Mouse (Mus musculus): ENCODE results near the gene Pcna.
"Not testable (repeated sequence)": the region's sequence is repeated elsewhere in the genome, so short reads cannot be mapped to it uniquely, and the experiment has no call there.

Gene Pcna

DNA sequence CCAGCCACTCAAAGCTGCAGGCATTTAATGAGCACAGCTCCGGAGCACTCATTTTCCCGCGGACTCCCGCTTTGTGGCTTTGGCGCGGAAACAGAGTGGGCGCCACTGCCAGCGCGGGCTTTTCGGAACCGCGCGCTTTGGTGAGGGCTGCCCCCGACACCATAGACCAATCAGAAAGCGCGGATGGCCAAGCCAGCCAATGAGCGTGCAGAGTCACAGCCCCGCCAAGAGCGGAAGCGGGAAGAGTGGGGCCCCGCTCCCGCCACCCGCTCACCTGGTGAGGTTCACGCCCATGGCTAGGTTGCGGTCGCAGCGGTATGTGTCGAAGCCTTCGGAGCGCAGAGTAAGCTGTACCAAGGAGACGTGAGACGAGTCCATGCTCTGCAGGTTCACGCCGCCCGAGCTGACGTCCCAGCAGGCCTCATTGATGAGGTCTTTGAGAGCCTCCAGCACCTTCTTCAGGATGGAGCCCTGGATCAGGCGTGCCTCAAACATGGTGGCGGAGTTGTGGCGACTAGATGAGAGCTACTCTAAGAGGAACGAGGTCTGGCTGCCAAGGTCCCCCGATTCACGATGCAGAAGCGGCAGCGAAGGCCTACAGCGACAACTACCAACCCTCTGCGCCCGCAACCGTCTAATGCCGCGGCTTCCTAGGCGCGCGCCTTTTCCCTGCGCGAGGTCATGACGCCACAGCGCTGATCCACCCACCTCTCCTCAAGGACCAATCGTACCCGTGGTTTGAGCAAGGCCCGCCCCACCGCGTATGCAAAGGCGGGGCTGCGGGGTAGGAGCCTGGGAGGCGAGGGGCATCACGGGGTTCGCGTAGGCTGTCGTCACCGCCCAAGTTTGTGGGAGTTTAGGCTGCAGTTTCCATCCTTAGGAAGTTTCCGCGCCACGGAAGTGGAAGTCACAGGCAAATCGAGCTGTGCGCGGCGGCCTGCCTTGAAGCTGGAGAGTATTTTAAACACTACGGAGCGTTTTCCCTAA lies at the start of gene Pcna:
TSS of gene Pcna (minus strand) at position 773 of the 987 bp plus-strand sequence.
- peak; percentile 98 for DNase-seq

- no peak for DNase-seq
These were observed 48.3 kb upstream of the Pcna start for GRCm38 (mm10) chr2:132301436-132301835.

DNA sequence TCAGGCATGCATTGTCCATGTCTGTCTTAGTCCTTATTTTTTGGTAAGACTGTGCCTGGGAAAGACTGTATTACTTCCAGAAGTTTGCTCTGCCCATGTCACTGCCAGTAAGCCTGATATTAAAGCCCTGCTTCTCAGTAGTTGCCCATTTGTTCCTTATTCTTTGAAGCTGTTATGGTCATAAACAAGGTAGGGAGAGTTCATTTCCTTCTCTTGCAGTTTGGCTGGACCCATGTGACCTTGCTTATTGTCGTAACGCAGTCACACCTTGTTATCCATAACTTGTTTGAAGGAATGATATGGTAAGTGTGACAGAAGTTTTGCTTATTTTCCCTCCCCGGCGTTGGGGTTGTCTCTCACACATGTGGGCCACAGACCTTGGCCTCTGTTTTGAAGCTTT lies 45.1 kb upstream of the Pcna start:
- DNase-seq = no peak

GRCm38 (mm10) chr2:132293694-132294450 lies 40.8 kb upstream of the Pcna start:
- DNase-seq = no peak

DNA sequence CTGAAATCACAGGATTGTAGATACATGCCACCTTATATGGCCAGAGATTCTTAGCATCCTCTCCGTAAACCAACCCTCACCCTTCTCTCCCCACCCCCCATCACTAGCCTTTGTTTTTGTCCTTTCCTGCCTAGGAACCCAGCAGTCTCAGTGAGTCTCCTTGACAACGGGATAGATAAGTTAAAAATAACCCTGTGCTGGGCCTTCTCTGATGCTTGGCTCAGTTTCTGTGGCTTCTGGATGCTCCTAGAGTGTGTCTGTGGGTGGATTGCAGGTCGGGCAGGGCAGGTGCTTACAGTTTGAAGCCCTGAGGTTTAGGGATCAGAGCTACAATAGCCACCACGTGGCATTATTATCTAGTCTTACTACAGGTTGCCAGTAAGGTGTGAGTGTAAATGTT lies 39.0 kb upstream of the Pcna start:
- peak; percentile 33 for DNase-seq

GRCm38 (mm10) chr2:132291265-132291664 lies 38.2 kb upstream of the Pcna start:
- DNase-seq = no peak

DNA sequence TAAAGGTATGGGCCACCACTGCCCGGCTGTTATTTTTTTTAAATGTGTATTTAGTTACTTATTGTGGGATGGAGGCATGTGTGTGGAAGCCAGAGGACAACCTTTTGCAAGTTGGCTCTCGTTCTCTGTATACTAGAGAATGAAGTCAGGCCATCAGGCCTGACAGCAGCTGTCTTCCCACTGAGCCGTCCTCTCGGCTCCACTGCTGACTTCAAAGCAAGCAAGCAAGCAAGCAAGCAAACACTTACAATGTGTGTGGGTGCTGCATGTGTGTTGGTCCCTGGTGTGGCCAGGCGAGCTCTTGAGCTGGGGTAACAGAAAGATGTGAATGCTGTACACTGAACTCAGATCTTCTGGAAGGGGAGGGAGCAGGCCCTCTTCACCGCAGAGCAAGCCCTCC lies 37.7 kb upstream of the Pcna start:
- no peak for DNase-seq

DNA sequence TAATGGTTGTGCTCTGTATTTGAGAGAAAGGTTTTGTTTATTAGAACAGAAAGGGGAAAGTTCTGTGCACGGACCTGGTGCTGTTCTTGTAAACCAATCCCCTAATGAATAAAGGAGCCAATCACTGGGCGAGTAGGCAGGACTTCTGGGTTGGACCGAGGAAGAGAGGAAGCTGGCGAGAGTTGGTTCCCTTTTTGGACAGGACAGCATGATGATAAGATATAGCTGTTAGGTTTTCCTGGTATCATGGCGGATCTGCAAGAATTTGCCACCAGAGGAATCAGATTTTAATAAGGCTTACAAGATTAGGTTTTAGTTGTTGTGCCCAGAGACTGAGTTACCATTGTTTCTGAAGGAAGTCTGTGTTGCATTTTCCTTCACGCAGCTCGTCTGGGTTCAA lies 36.1 kb upstream of the Pcna start:
- not testable (repeated sequence) for DNase-seq

DNA sequence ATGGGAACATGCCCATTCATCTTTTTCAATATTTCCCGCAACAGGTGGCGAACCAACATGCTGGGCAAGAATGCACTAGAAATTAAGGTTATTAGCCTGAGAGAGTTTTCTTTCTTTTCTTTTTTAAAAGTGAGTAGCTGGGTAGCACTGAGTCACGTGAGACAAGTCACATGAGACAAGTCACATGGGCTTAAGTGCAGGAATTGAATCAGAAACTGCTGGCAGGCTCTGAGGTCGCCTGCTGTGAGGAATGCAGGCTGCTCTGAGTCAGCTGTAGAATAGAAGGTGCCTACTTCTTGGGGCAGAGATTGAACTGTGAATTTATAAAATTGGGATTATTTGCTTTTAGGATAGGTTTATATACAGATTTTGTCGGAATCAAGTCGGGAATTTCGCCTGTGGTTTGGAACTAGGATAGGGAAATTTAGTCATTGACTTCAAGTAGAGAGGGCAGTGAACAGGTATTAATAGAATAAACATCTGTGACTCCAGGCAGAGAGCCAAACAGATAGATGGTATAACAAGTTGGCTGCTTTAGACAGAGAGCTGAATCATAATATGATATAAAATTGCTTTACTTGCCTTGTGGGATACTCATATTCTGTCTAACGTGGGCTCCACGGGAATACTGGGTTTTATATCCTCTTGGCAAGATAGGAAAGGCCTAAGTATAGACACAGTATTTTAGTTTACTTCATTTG lies 33.4 kb upstream of the Pcna start:
- DNase-seq = no peak

- not testable (repeated sequence) for DNase-seq
These were observed 32.6 kb upstream of the Pcna start for GRCm38 (mm10) chr2:132285722-132286121.

DNA sequence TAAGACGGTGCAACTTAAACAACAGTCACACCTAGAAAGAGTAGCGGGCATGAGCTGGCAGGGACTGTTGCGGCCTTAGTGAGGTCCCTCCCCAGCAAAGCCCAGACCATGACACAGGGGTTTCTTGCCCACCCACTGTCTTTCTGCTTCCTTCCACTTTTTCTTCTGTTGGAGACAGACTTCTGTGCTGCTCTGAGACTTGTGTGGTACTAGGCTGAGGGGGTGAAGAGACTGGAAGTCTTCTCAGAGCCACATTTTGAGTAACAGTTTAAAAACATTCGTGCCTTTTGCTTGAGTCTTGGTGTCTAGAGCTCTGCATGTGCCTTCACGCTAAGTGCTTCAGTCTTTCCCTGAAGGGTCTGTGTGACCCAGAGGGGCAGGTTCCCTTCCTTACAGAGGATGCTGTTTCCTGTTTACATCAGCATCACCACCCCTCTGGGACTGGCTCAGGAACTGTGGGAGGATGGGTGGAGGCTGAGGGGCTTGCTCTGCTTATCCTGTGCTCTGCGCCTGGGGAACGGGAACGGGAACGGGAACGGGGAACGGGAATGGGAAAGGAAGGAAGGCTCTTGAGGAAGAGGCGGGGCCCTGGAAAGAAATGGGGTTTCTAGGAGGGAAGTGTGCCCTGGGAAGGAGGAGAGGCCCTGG lies 31.5 kb upstream of the Pcna start:
- peak; percentile 78 for DNase-seq

DNA sequence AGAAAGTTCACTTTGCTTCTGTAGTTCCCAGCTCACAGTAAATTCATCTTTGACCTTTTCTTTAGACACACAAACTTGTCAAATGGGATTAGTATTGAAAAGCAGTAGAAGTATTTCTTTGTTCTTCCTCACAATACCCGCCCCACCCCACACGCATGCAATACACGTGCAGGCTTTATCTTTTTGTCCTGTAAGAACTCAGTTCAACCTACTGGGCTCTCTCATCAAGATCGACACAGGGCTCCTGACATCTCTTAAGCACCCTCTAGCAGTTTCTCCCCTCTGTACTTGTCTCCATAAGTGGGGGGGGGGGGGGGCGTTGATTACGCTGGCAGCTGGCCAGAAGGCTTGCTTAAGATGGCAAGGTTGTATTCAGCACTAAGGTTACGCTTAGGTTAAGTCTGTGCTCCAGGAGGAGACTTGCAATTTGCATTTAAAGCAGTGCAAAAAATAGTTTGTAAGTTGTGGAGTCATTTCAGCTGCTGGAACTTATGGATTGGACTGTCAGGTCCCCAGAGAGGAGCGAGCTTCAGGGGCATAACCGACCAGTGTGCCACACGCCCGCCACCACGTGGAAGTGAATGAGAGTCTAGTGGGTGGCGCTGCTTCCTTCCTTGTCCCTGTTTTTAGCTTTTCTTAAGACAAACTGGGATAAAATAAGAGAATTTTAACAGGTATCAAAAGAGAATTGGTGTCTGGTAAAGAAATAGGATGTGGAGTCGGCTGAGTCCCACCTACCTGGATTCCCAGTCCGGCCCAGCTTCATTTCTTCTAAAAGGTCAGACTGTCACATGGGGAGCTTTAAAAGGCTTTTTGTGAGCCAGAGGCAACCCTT lies 30.3 kb upstream of the Pcna start:
- DNase-seq = no peak

- DNase-seq = no peak
These were observed 29.5 kb upstream of the Pcna start for GRCm38 (mm10) chr2:132282453-132283174.

DNA sequence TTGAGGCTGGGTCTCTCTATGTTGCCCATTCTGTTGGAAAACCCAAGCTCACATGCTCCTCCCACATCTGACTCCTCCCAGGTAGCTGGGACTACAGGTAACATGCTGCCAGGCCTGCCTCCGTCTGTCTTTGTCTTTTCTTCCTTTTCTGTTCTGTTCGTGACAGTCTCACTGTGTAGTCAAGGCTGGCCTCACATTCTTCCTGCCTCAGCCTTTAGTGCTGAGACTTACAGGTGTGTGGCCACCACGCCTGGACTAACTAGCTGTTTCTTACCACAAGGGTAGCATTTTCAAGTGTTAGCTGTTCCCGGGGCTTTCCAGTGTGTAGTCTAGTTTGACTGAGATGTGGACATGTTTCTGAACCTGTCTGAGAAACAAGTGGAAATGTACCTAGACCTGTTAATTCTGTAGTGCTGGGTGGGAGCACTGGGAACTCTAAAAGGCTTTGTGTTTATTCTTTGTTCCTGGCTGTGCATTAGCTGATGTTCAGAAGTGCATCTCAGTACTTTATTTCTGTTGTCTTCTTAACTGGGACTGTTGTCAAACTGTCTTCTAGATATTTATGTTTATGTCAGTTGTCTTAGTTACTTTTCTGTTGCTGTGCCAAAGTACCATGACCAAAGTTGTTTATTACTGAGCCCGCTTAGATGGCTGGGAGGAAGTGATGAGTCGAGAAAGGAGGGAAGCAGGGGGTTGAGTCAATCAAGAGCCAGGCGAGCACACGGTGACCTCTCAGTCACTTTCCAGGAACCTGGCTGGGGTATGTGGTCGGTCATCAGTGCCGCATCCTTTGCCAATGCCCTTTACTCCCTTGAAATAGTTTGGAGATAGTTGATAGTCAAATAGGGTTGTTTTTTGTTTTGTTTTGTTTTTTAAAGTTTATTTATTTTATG lies 28.7 kb upstream of the Pcna start:
- DNase-seq = peak; percentile 38

DNA sequence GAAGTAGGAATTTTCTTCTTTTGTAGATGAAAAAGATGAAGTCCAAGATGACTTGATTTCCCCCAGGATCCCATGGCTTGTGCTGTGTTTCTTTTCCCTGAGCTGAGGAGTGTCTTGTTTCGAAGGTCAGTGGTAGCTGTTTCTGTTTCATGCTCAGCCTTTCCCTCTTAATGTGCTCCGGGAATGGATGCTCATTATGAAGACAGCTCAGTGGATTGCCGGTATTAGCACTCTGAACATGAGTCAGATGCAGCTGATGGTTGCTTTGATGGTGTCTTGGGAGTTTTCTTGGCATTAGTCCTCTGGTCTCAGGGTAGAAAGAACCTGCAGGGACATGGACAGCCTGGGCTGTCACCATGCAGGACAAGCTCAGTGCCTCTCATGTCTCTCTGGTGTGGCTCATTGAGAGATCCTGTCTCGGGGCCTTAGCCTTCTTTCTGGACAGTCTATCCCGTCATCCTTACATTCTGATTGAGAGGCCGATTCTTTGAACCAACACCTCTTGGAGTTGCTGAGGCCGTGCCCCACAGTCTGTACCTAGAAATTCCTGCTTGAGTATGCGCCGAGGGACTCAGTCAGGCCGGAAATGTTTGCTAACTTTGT lies 27.5 kb upstream of the Pcna start:
- DNase-seq = no peak

DNA sequence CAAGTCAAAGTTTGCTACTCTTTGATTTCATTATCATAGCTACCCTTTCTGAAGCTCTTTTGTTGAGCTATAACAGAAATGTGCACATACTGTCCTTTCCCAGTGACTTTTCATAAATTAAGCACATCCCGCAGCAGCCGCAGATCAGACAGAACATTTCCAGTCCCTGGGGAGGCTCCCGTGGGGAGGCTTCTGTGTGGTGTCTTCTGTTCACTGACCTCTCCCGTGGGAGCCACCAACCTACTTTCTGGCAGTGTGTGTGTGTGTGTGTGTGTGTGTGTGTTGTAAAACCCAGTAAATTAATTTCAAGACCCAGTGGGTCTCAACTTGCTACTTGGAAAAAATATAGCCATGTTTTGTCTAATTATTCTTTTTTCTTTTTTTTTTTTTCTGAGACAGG lies 26.9 kb upstream of the Pcna start:
- peak; percentile 49 for DNase-seq

- no peak for DNase-seq
These were observed 26.3 kb upstream of the Pcna start for GRCm38 (mm10) chr2:132279336-132279882.

DNA sequence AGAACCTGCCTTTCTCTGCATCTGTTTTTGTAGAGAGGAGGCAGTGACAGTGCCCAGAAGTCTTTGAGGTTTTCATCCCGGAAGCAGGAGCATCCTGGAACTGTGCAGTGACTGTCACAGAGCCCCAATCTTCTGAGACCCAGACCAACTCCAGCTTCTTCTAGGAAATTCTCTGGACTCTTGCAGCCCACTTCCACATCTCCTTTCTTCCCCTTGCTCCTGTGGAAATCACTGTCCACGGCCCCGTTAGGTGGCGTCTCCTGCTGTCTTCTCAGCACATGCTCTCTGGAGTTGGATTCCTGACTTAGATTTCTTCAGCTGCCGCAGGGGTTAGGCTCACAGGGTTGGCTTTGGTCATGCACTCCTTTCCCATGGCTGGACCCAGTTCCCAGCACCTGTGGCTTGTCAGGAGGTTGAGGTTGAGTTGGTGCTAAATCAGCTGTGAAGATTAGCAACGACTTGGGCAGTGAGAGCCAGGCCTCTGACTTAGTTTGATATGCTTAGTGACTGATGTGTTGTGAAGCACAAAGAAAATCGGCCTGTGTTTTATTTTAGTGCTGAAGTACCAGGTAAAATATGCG lies 25.2 kb upstream of the Pcna start:
- no peak for DNase-seq

DNA sequence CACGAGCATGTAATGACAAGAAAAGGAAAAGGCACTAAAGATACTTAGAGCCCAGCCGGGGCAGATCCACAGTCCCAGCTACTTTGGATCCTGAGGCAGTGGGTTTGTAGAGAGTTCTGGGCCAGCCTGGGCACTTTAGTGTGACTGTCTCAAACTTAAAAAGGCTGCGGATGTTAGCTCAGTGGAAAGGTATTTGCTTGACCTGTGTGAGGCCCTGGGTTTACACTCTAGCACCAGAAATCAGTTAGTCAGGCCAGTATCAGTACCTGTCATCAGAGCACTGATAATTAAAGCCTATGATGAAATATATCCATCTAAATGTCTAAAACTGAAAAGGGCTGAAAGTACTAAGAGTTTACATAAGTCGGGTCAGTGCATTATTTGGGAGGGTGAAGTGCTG lies 23.1 kb upstream of the Pcna start:
- no peak for DNase-seq
